Mouse (Mus musculus) limb, embryonic 12.5 days (tissue): ENCODE results near the gene Serf1. TPM values are rescaled to one million over a fixed set of nuclear protein-coding genes. Genes with fewer than 3 reads are reported as not detected.
A peak's percentile ranks its signal among the peaks of the same experiment; 100 is the strongest.
"Not testable (repeated sequence)": the region's sequence is repeated elsewhere in the genome, so short reads cannot be mapped to it uniquely, and the experiment has no call there.

Experiments
- ATAC-seq: fragments of 200-750 bp; cut with Nextera tagmentation; 2 replicates; pipeline ENCODE4 v1.8.0; 2017; ENCODE audit warnings: low read depth, moderate TSS enrichment; ENCODE audit not compliant: insufficient number of reproducible peaks, insufficient read depth, low FRiP score, low TSS enrichment
- H3K27ac ChIP-seq: fragments of 300-500 bp; sonication (generic); 2 replicates; pipeline ENCODE4 v1.5.1; 2016; ENCODE audit warnings: mild to moderate bottlenecking, moderate library complexity
- H3K27me3 ChIP-seq: fragments of 300-500 bp; sonication (generic); 2 replicates; pipeline ENCODE4 v1.6.1; 2016; ENCODE audit warnings: mild to moderate bottlenecking, moderate library complexity
- H3K36me3 ChIP-seq: fragments of 300-500 bp; sonication (generic); 2 replicates; pipeline ENCODE4 v1.6.1; 2016; ENCODE audit warnings: mild to moderate bottlenecking, moderate library complexity
- H3K4me1 ChIP-seq: fragments of 300-500 bp; sonication (generic); replicated peaks from 2 replicates; pipeline ENCODE4 v1.6.1; 2016
- H3K4me2 ChIP-seq: fragments of 300-500 bp; sonication (generic); 2 replicates; pipeline ENCODE4 v1.6.1; 2016; ENCODE audit warnings: mild to moderate bottlenecking, moderate library complexity
- H3K4me3 ChIP-seq: fragments of 300-500 bp; sonication (generic); replicated peaks from 2 replicates; pipeline ENCODE4 v1.5.1; 2016; ENCODE audit warnings: mild to moderate bottlenecking
- H3K9ac ChIP-seq: fragments of 300-500 bp; sonication (generic); replicated peaks from 2 replicates; pipeline ENCODE4 v1.6.1; 2016; ENCODE audit warnings: mild to moderate bottlenecking, moderate library complexity
- H3K9me3 ChIP-seq: fragments of 300-500 bp; sonication (generic); 2 replicates; pipeline ENCODE4 v1.6.1; 2016; ENCODE audit warnings: mild to moderate bottlenecking, moderate library complexity
- WGBS: fragments of 180-500 bp; shearing (Covaris S2); methylation state at CpG from one replicate; pipeline ENCODE4 v1.1.7; 2016; 5-methylcytosine and 5-hydroxymethylcytosine counted together
- polyA plus RNA-seq: library from polyadenylated mRNA; unstranded; fragments of >200 nt; fragmentation: Nextera tagmentation; extraction: Ambion mirVana; gene quantifications from 2 replicates; pipeline ENCODE4 v1.2.1, GENCODE M21; 2016

The Serf1 gene
- polyA plus RNA-seq, 1 experiment from 2014 or later, result 269 TPM

- Histone ChIP-seq H3K36me3 (peaks cover 34% of the 10 kb centered on the region), H3K27ac (no peak overlapping the region), H3K27me3 (no peaks in the 10 kb centered on the region), H3K4me3 (peak overlapping the region; percentile 94), H3K9me3 (no peaks in the 10 kb centered on the region), H3K4me1 (peaks cover 7% of the 10 kb centered on the region), H3K4me2 (peak overlapping the region; percentile 78), H3K9ac (peak overlapping the region; percentile 81)
- ATAC-seq, result no peak; the same call in 1 of the 2 replicates
- WGBS, result 4% methylated on average over 10 of the region's 10 CpGs
Measured at GRCm38 (mm10) chr13:100125258-100125643, 17.4 kb downstream of the Serf1 start.

DNA sequence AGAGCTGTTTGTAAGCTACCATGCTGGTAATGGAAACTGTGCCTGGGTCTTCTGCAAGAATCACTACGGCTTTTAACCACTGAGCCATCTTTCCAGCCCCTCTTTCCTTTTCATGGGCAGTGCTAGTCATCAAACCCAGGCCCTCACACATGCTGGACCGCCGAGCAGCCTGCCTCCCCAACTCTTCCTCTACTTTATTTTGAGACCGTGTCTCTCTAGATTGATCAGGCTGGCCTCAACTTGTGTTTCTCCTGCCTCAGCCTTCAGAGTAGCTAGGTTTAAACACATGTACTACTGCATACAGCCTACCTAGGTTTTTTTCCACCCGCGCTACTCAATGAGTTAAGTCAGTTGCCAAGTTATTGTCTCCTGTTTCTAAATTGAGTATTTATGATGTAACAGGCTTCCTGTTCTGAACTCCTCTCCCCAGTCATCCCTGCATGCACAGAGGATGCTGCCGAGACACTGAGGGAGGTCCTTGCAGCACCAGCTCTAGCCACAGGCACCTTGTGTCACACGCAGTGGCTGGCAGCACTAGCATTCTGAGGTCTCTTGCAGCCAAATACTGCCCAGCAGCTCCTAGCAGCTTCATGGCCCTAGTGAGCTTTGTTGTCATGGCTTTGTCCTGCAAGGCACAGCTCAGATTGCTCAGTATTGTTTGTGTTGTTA is 34.0 kb downstream of the Serf1 start:
- Histone ChIP-seq H3K9me3 (no peaks in the 10 kb centered on the region), H3K4me2 (no peak overlapping the region), H3K27ac (no peak overlapping the region), H3K9ac (no peak overlapping the region), H3K4me1 (no peaks in the 10 kb centered on the region), H3K4me3 (no peak overlapping the region), H3K36me3 (peaks cover 24% of the 10 kb centered on the region), H3K27me3 (no peaks in the 10 kb centered on the region)
- WGBS, result 80% methylated on average over 8 of the region's 8 CpGs
- no peak for ATAC-seq

DNA sequence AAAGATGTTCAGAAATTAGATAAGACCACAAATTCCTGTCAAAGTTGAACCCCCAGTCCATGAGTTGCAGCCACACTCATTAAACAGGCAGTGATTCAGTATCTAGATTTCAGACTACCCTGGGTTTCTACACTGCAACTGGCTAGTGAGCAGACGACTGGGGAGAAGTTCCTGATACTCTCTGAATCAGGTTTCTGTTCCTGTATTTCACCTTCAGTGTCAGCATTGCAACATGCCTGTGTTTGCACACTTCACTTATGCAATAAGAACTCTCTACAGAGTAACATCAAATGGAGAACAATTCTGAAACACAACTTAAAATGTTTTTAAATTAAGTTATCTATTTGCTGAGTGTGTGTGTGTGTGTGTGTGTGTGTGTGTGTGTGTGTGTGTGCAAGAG is 44.8 kb downstream of the Serf1 start:
- 79% methylated on average over 1 of the region's 1 CpGs for WGBS
- no peaks in the 10 kb centered on the region for H3K27me3 ChIP-seq
- H3K9ac ChIP-seq, result no peak overlapping the region
- H3K27ac ChIP-seq, result no peak overlapping the region
- H3K4me2 ChIP-seq, result no peak overlapping the region
- no peaks in the 10 kb centered on the region for H3K36me3 ChIP-seq
- no peak for ATAC-seq
- H3K4me1 ChIP-seq, result no peaks in the 10 kb centered on the region
- no peaks in the 10 kb centered on the region for H3K9me3 ChIP-seq
- no peak overlapping the region for H3K4me3 ChIP-seq

DNA sequence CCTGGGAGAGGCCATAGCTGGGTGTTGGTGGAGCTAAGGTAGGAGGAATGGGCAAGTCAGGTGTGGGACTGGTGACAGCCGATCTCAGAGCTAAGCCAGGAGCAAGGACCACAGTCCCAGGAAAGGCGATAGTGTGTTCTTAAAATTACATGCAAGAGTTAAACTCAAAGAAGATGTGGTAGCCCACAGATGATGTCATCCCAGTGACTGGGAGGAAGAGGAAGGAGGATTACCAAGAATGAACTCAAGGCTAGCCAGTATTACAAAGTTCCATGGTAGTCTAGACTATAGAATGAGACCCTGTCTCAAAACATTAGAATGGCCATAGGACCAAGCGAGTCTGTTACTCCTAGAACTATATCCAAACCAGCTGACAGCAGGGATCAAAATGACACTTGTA is 48.8 kb downstream of the Serf1 start:
- Histone ChIP-seq H3K4me1 (no peaks in the 10 kb centered on the region), H3K27me3 (no peaks in the 10 kb centered on the region), H3K4me2 (no peak overlapping the region), H3K9ac (no peak overlapping the region), H3K4me3 (no peak overlapping the region), H3K9me3 (no peaks in the 10 kb centered on the region), H3K36me3 (no peaks in the 10 kb centered on the region), H3K27ac (no peak overlapping the region)
- WGBS, result 84% methylated on average over 3 of the region's 3 CpGs
- ATAC-seq, result no peak

- H3K9ac ChIP-seq, H3K9me3 ChIP-seq, H3K27ac ChIP-seq, H3K36me3 ChIP-seq, H3K27me3 ChIP-seq, H3K4me3 ChIP-seq, H3K4me1 ChIP-seq, ATAC-seq, H3K4me2 ChIP-seq: not testable (repeated sequence)
- 90% methylated on average over 11 of the region's 11 CpGs for WGBS
Measured at GRCm38 (mm10) chr13:100161171-100161870, 53.5 kb downstream of the Serf1 start.

- not testable (repeated sequence) for H3K36me3 ChIP-seq, H3K27ac ChIP-seq, H3K9ac ChIP-seq, H3K27me3 ChIP-seq, H3K4me3 ChIP-seq, H3K4me2 ChIP-seq, H3K9me3 ChIP-seq, H3K4me1 ChIP-seq, ATAC-seq
Measured at GRCm38 (mm10) chr13:100162467-100162866, 54.7 kb downstream of the Serf1 start.

Other genes with a start within 250 kb of the Serf1 start
- gene Cartpt, start 206.9 kb upstream of the Serf1 start, polyA plus RNA-seq, result 0.36 TPM in 1 of 2 replicates, not detected in the other
- gene Mccc2, start 92.4 kb upstream of the Serf1 start, polyA plus RNA-seq, result 52.7 and 53.9 TPM in 2 replicates
- 31.1 and 40.2 TPM in 2 replicates for gene Bdp1, start 3.9 kb upstream of the Serf1 start, polyA plus RNA-seq
- 55.0 and 59.5 TPM in 2 replicates for gene Smn1, start 16.8 kb downstream of the Serf1 start, polyA plus RNA-seq
- 0.15 and 0.29 TPM in 2 replicates for gene Naip2, start 94.1 kb downstream of the Serf1 start, polyA plus RNA-seq
- gene Naip5, start 138.3 kb downstream of the Serf1 start, polyA plus RNA-seq, result 0.05 TPM in 1 of 2 replicates, not detected in the other
- not detected in 2 replicates for gene Naip6, start 209.7 kb downstream of the Serf1 start, polyA plus RNA-seq